Mouse (Mus musculus) forebrain, embryonic 13.5 days (tissue): ENCODE measurements around the gene 1110051M20Rik. TPM values are rescaled to one million over a fixed set of nuclear protein-coding genes. Genes with fewer than 3 reads are reported as not detected.

Source experiments
- ATAC-seq: fragments of 200-750 bp; cut with Nextera tagmentation; 2 replicates; pipeline ENCODE4 v1.8.0; 2017
- H3K27ac ChIP-seq: fragments of 300-500 bp; sonication (generic); 2 replicates; pipeline ENCODE4 v1.5.1; 2015; ENCODE audit warnings: inconsistent platforms, mild to moderate bottlenecking, moderate library complexity
- H3K27me3 ChIP-seq: fragments of 300-500 bp; sonication (generic); 2 replicates; pipeline ENCODE4 v1.6.1; 2015; ENCODE audit warnings: mild to moderate bottlenecking, inconsistent platforms
- H3K36me3 ChIP-seq: fragments of 300-500 bp; sonication (generic); 2 replicates; pipeline ENCODE4 v1.6.1; 2015; ENCODE audit warnings: mild to moderate bottlenecking, inconsistent platforms; ENCODE audit not compliant: poor library complexity, severe bottlenecking
- H3K4me1 ChIP-seq: fragments of 300-500 bp; sonication (generic); 2 replicates; pipeline ENCODE4 v1.6.1; 2015; ENCODE audit warnings: inconsistent platforms
- H3K4me2 ChIP-seq: fragments of 300-500 bp; sonication (generic); 2 replicates; pipeline ENCODE4 v1.6.1; 2015; ENCODE audit warnings: inconsistent platforms, mild to moderate bottlenecking, moderate library complexity
- H3K4me3 ChIP-seq: fragments of 300-500 bp; sonication (generic); 2 replicates; pipeline ENCODE4 v1.5.1; 2015; ENCODE audit warnings: mild to moderate bottlenecking, inconsistent platforms
- H3K9ac ChIP-seq: fragments of 300-500 bp; sonication (generic); 2 replicates; pipeline ENCODE4 v1.6.1; 2015; ENCODE audit warnings: mild to moderate bottlenecking, inconsistent platforms
- H3K9me3 ChIP-seq: fragments of 300-500 bp; sonication (generic); replicated peaks from 2 replicates; pipeline ENCODE4 v1.6.1; 2016; ENCODE audit warnings: inconsistent platforms
- WGBS: fragments of 180-500 bp; shearing (Covaris S2); methylation state at CpG from one replicate; pipeline ENCODE4 v1.1.7; 2015; 5-methylcytosine and 5-hydroxymethylcytosine counted together
- polyA plus RNA-seq: library from polyadenylated mRNA; unstranded; fragments of >200 nt; fragmentation: Nextera tagmentation; extraction: Ambion mirVana; gene quantifications from 2 replicates; pipeline ENCODE4 v1.2.1, GENCODE M21; 2015

1110051M20Rik gene
- polyA plus RNA-seq, 1 experiment from 2014 or later = 137 TPM

- H3K36me3 ChIP-seq = no peaks in the 10 kb centered on the region
- H3K4me1 ChIP-seq = peaks cover 48% of the 10 kb centered on the region
- H3K9me3 ChIP-seq = no peaks in the 10 kb centered on the region
- no peak overlapping the region for H3K9ac ChIP-seq
- no peak overlapping the region for H3K27ac ChIP-seq
- ATAC-seq = no peak
- H3K4me2 ChIP-seq = no peak overlapping the region
- no peak overlapping the region for H3K4me3 ChIP-seq
- WGBS = 81% methylated on average over 10 of the region's 10 CpGs
- no peaks in the 10 kb centered on the region for H3K27me3 ChIP-seq
These were observed 5.2 kb downstream of the 1110051M20Rik start for GRCm38 (mm10) chr2:91439271-91439670.

DNA sequence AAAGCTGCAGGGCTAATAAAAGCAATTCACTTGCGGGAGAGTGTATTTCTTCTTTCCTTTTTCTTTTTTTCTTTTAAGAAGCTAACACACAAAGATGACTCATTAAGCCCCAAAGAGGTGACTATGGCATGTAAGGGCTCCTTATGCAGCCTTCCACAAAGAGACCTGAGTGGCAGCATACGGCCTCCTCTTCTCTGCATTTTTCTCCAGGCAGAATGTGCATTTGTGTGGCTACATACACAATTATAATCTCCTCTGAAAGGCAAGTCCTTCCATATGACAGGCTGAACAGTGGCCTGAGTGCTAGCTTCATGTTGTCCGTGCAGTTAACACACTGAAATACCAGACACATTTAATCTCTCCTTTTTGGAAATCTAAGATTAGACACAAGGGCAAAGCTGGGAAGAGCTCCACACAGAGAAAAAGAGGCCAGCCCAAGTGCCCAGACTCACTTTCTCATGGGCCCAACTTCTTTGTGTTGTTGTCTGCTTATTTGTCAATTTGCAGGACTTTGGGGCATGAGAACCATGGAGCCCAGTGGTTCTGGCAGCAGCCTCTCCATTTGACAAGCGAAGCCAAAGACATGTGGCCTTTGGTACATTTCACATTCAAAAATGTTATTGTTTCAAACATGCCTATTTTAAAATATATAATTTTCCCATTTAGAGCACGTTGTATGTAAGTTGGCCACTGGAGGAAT, 7.2 kb downstream of the 1110051M20Rik start:
- WGBS = 26% methylated on average over 5 of the region's 5 CpGs
- ATAC-seq = peak; percentile 21; the same call in 1 of the 2 replicates
- no peak overlapping the region for H3K4me3 ChIP-seq
- H3K4me1 ChIP-seq = peaks cover 38% of the 10 kb centered on the region
- H3K27ac ChIP-seq = peak overlapping the region; percentile 61
- peak overlapping the region; percentile 20; the same call in 1 of the 2 replicates for H3K4me2 ChIP-seq
- H3K27me3 ChIP-seq = no peaks in the 10 kb centered on the region
- H3K9ac ChIP-seq = no peak overlapping the region
- peaks cover 5% of the 10 kb centered on the region; the same call in 1 of the 2 replicates for H3K36me3 ChIP-seq
- H3K9me3 ChIP-seq = no peaks in the 10 kb centered on the region

GRCm38 (mm10) chr2:91436713-91437112, 7.8 kb downstream of the 1110051M20Rik start:
- Histone ChIP-seq H3K9me3 (no peaks in the 10 kb centered on the region), H3K36me3 (peaks cover 5% of the 10 kb centered on the region; the same call in 1 of the 2 replicates), H3K4me3 (no peak overlapping the region), H3K9ac (no peak overlapping the region), H3K27ac (peak overlapping the region; percentile 61), H3K4me2 (peak overlapping the region; percentile 20; the same call in 1 of the 2 replicates), H3K27me3 (no peaks in the 10 kb centered on the region), H3K4me1 (peaks cover 32% of the 10 kb centered on the region)
- no peak; the same call in 1 of the 2 replicates for ATAC-seq
- 24% methylated on average over 8 of the region's 8 CpGs for WGBS

DNA sequence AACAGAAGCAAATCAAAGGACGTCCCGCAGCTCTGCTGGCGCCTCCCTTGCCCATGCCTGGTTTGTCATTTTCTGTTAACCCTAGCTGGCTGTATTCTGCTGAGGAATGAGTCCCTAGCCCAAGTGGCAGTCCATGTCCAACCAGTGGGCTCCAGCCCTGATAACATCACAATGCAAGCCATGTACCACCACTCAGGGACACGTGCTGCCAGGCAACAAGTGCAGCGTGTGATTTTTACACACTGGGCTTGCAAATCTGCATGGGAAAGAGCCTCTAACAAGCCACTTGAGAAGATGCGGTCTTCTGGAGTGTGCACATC, 13.9 kb downstream of the 1110051M20Rik start:
- Histone ChIP-seq H3K9ac (peak overlapping the region; percentile 37; the same call in 1 of the 2 replicates), H3K36me3 (peaks cover 5% of the 10 kb centered on the region; the same call in 1 of the 2 replicates), H3K4me2 (peak overlapping the region; percentile 38), H3K4me3 (no peak overlapping the region), H3K4me1 (peaks cover 37% of the 10 kb centered on the region), H3K9me3 (no peaks in the 10 kb centered on the region), H3K27me3 (0 out of 2 replicates have a peak, but pooled peaks cover 6% of the 10 kb centered on the region), H3K27ac (peak overlapping the region; percentile 84)
- whole genome bisulfite sequencing = 6% methylated on average over 6 of the region's 6 CpGs
- ATAC-seq = peak; percentile 91

GRCm38 (mm10) chr2:91429915-91430599, 14.4 kb downstream of the 1110051M20Rik start:
- 1% methylated on average over 9 of the region's 9 CpGs for WGBS
- peak overlapping the region; percentile 37; the same call in 1 of the 2 replicates for H3K9ac ChIP-seq

DNA sequence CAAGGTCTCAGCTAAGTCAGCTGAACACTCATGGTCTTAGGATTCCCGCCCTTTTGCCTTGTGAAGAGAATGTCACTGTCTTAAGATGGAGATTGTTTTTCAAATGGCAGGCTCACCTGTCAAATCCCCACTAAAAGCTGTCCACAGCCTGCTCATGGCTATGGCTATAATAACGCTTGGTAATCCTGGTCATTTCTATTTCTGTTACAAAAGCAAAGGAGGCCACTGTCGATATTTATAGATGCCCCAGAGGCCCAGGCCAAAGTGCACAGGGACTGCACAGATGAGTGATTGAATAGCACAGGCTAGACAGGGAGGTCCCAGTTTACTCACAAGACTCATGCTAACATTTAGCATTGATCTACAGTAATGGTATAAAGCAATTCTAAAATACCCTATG, 15.4 kb downstream of the 1110051M20Rik start:
- peak overlapping the region; percentile 84 for H3K27ac ChIP-seq
- no peak overlapping the region for H3K4me3 ChIP-seq
- H3K4me1 ChIP-seq = peaks cover 43% of the 10 kb centered on the region
- no peak for ATAC-seq
- H3K9me3 ChIP-seq = no peaks in the 10 kb centered on the region
- no peak overlapping the region for H3K9ac ChIP-seq
- H3K4me2 ChIP-seq = no peak overlapping the region
- WGBS = 79% methylated on average over 3 of the region's 3 CpGs
- peaks cover 5% of the 10 kb centered on the region; the same call in 1 of the 2 replicates for H3K36me3 ChIP-seq
- peaks cover 6% of the 10 kb centered on the region; the same call in 1 of the 2 replicates for H3K27me3 ChIP-seq

More at GRCm38 (mm10) chr2:91429915-91430599, 14.4 kb downstream of the 1110051M20Rik start:
- H3K4me3 ChIP-seq = no peak overlapping the region
- no peaks in the 10 kb centered on the region for H3K9me3 ChIP-seq
- H3K36me3 ChIP-seq = peaks cover 5% of the 10 kb centered on the region; the same call in 1 of the 2 replicates
- peaks cover 6% of the 10 kb centered on the region; the same call in 1 of the 2 replicates for H3K27me3 ChIP-seq
- H3K27ac ChIP-seq = peak overlapping the region; percentile 84
- peak; percentile 80 for ATAC-seq
- H3K4me1 ChIP-seq = peaks cover 37% of the 10 kb centered on the region
- H3K4me2 ChIP-seq = peak overlapping the region; percentile 38

- Histone ChIP-seq H3K4me1 (peaks cover 41% of the 10 kb centered on the region), H3K36me3 (peaks cover 8% of the 10 kb centered on the region), H3K4me3 (no peak overlapping the region), H3K9me3 (no peaks in the 10 kb centered on the region), H3K27me3 (peaks cover 6% of the 10 kb centered on the region; the same call in 1 of the 2 replicates), H3K4me2 (no peak overlapping the region), H3K27ac (no peak overlapping the region), H3K9ac (no peak overlapping the region)
- WGBS = 90% methylated on average over 1 of the region's 1 CpGs
- ATAC-seq = no peak
These were observed 18.2 kb downstream of the 1110051M20Rik start for GRCm38 (mm10) chr2:91426321-91426720.

GRCm38 (mm10) chr2:91424061-91424720, 20.3 kb downstream of the 1110051M20Rik start:
- Histone ChIP-seq H3K9ac (no peak overlapping the region), H3K9me3 (no peaks in the 10 kb centered on the region), H3K27me3 (peaks cover 6% of the 10 kb centered on the region; the same call in 1 of the 2 replicates), H3K27ac (no peak overlapping the region), H3K4me3 (no peak overlapping the region), H3K36me3 (peaks cover 26% of the 10 kb centered on the region), H3K4me2 (no peak overlapping the region), H3K4me1 (peaks cover 20% of the 10 kb centered on the region)
- WGBS = 75% methylated on average over 7 of the region's 7 CpGs
- ATAC-seq = no peak

DNA sequence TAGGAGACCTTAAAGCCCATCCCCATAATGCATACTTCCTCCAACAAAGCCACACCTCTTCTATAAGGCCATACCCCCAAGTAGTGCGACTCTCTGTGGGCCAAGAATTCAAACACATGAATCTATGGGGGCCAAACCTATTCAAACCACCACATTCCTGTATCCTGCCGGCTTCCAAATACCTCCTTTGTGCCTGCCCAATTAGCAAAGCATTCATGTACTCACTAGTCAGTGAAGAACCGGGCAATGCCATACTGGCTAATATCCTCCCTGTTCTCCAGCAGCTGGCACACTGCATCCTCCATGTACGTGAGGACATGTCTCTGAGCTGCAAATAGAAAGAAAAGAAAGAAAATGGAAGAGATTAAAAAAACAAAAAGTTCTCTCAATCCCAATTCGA, 22.9 kb downstream of the 1110051M20Rik start:
- Histone ChIP-seq H3K27ac (no peak overlapping the region), H3K9ac (no peak overlapping the region), H3K4me1 (peaks cover 16% of the 10 kb centered on the region; the same call in 1 of the 2 replicates), H3K27me3 (peaks cover 4% of the 10 kb centered on the region; the same call in 1 of the 2 replicates), H3K4me3 (no peak overlapping the region), H3K4me2 (no peak overlapping the region), H3K36me3 (peaks cover 29% of the 10 kb centered on the region), H3K9me3 (no peaks in the 10 kb centered on the region)
- 27% methylated on average over 5 of the region's 5 CpGs for WGBS
- ATAC-seq = no peak; the same call in 1 of the 2 replicates

GRCm38 (mm10) chr2:91413811-91414210, 30.7 kb downstream of the 1110051M20Rik start:
- Histone ChIP-seq H3K9ac (no peak overlapping the region), H3K4me3 (no peak overlapping the region), H3K9me3 (no peaks in the 10 kb centered on the region), H3K36me3 (0 out of 2 replicates have a peak, but pooled peaks cover 2% of the 10 kb centered on the region), H3K4me1 (peaks cover 4% of the 10 kb centered on the region; the same call in 1 of the 2 replicates), H3K27ac (no peak overlapping the region), H3K4me2 (no peak overlapping the region), H3K27me3 (no peaks in the 10 kb centered on the region)
- no peak for ATAC-seq
- WGBS = 93% methylated on average over 1 of the region's 1 CpGs

DNA sequence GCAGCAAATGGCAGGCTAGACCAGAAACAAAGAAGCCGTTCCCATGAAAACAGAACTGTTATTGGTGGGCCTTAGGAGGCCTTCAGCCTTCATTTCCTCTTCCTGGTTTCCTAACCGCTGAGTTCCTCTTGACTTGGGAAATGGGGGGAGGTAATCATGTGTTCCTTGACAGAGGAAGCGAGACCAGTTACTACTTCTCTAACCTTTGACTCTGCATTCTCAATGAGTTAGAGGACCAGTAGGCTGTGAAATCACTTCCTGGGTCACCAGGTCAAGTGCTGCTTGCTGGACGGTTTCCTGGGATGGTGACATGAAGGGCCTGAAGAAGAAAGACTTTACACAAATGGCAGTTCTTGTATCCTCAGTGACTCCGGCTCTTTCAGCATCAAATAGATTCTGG, 32.1 kb downstream of the 1110051M20Rik start:
- no peaks in the 10 kb centered on the region for H3K27me3 ChIP-seq
- no peak overlapping the region for H3K27ac ChIP-seq
- H3K9ac ChIP-seq = no peak overlapping the region
- H3K4me2 ChIP-seq = no peak overlapping the region
- H3K4me3 ChIP-seq = no peak overlapping the region
- H3K36me3 ChIP-seq = no peaks in the 10 kb centered on the region
- no peak for ATAC-seq
- 85% methylated on average over 5 of the region's 5 CpGs for WGBS
- no peaks in the 10 kb centered on the region for H3K9me3 ChIP-seq
- H3K4me1 ChIP-seq = peaks cover 4% of the 10 kb centered on the region; the same call in 1 of the 2 replicates
